Mouse (Mus musculus) embryonic facial prominence, embryonic 11.5 days (tissue): Measurements from ENCODE around the gene Mvb12a. TPM values are rescaled to one million over a fixed set of nuclear protein-coding genes. Genes with fewer than 3 reads are reported as not detected.

ENCODE experiments used
- ATAC-seq: fragments of 200-750 bp; cut with Nextera tagmentation; replicated peaks from 2 replicates; pipeline ENCODE4 v1.8.0; 2017; ENCODE audit warnings: low read depth; ENCODE audit not compliant: insufficient number of reproducible peaks, low FRiP score, low TSS enrichment
- DNase-seq: peaks from one replicate; pipeline ENCODE4 v3.0.0-alpha.2; 2015; ENCODE audit warnings: low spot score
- H3K27ac ChIP-seq: fragments of 300-500 bp; sonication (generic); replicated peaks from 2 replicates; pipeline ENCODE4 v1.5.1; 2014; ENCODE audit warnings: mild to moderate bottlenecking, low read depth, low read length, control low read depth
- H3K27me3 ChIP-seq: fragments of 300-500 bp; sonication (generic); 2 replicates; pipeline ENCODE4 v1.6.1; 2014; ENCODE audit warnings: mild to moderate bottlenecking, low read length, moderate library complexity, mixed read lengths; ENCODE audit not compliant: control insufficient read depth, insufficient read depth
- H3K36me3 ChIP-seq: fragments of 300-500 bp; sonication (generic); replicated peaks from 2 replicates; pipeline ENCODE4 v1.6.1; 2014; ENCODE audit warnings: low read depth, mild to moderate bottlenecking, low read length, moderate library complexity, mixed read lengths; ENCODE audit not compliant: control insufficient read depth, insufficient read depth
- H3K4me1 ChIP-seq: fragments of 300-500 bp; sonication (generic); 2 replicates; pipeline ENCODE4 v1.6.1; 2014; ENCODE audit warnings: low read length, mixed read lengths; ENCODE audit not compliant: control insufficient read depth, insufficient read depth
- H3K4me2 ChIP-seq: fragments of 300-500 bp; sonication (generic); 2 replicates; pipeline ENCODE4 v1.6.1; 2014; ENCODE audit warnings: low read depth, mild to moderate bottlenecking, control low read depth, low read length, moderate library complexity
- H3K4me3 ChIP-seq: fragments of 300-500 bp; sonication (generic); 2 replicates; pipeline ENCODE4 v1.5.1; 2014; ENCODE audit warnings: low read depth, low read length, control low read depth
- H3K9ac ChIP-seq: fragments of 300-500 bp; sonication (generic); replicated peaks from 2 replicates; pipeline ENCODE4 v1.6.1; 2014; ENCODE audit warnings: mild to moderate bottlenecking, control low read depth, low read length
- H3K9me3 ChIP-seq: fragments of 300-500 bp; sonication (generic); replicated peaks from 2 replicates; pipeline ENCODE4 v1.6.1; 2016; ENCODE audit warnings: mild to moderate bottlenecking, low read length, inconsistent platforms, mixed read lengths; ENCODE audit not compliant: control insufficient read depth
- WGBS: fragments of 180-500 bp; shearing (Covaris S2); extraction: QIAGEN DNeasy Blood & Tissue Kit; methylation state at CpG from one replicate; pipeline ENCODE4 v1.1.7; 2014; 5-methylcytosine and 5-hydroxymethylcytosine counted together
- polyA plus RNA-seq: library from polyadenylated mRNA; unstranded; fragments of >200 nt; fragmentation: Nextera tagmentation; extraction: Ambion mirVana; gene quantifications from 2 replicates; pipeline ENCODE4 v1.2.1, GENCODE M21; 2014

Mvb12a gene
- polyA plus RNA-seq, 1 experiment from 2014 or later: 53.4 TPM

- under 1% methylated on average over 51 of the region's 51 CpGs for WGBS
- DNase-seq (peak; percentile 93), ATAC-seq (peak; percentile 74)
- Histone ChIP-seq H3K9me3 (no peaks in the 10 kb centered on the region), H3K27ac (0 out of 2 replicates have a peak overlapping the region, but pooled peaks have one; percentile 1), H3K4me1 (no peaks in the 10 kb centered on the region; the same call in 1 of the 2 replicates), H3K36me3 (no peaks in the 10 kb centered on the region), H3K9ac (peak overlapping the region; percentile 32), H3K4me2 (peak overlapping the region; percentile 90), H3K27me3 (peaks cover 5% of the 10 kb centered on the region), H3K4me3 (peak overlapping the region; percentile 59)
Observed at GRCm38 (mm10) chr8:71569366-71570290, 26.9 kb downstream of the Mvb12a start.

GRCm38 (mm10) chr8:71570291-71570954 lies 27.7 kb downstream of the Mvb12a start:
- Histone ChIP-seq H3K36me3 (no peaks in the 10 kb centered on the region), H3K4me3 (peak overlapping the region; percentile 59), H3K9ac (peak overlapping the region; percentile 65), H3K27ac (no peak overlapping the region; the same call in 1 of the 2 replicates), H3K9me3 (no peaks in the 10 kb centered on the region), H3K27me3 (peaks cover 5% of the 10 kb centered on the region), H3K4me2 (peak overlapping the region; percentile 90), H3K4me1 (no peaks in the 10 kb centered on the region; the same call in 1 of the 2 replicates)
- DNase-seq (peak; percentile 96), ATAC-seq (peak; percentile 85)
- 1% methylated on average over 41 of the region's 41 CpGs for WGBS

- Histone ChIP-seq H3K27ac (no peak overlapping the region), H3K27me3 (peaks cover 5% of the 10 kb centered on the region), H3K9me3 (no peaks in the 10 kb centered on the region), H3K4me2 (no peak overlapping the region), H3K9ac (no peak overlapping the region), H3K4me3 (no peak overlapping the region), H3K4me1 (no peaks in the 10 kb centered on the region; the same call in 1 of the 2 replicates), H3K36me3 (no peaks in the 10 kb centered on the region)
- DNase-seq (no peak), ATAC-seq (no peak)
- 83% methylated on average over 2 of the region's 2 CpGs for WGBS
Observed at GRCm38 (mm10) chr8:71572077-71572476, 29.4 kb downstream of the Mvb12a start.

GRCm38 (mm10) chr8:71572847-71573633 lies 30.3 kb downstream of the Mvb12a start:
- 75% methylated on average over 9 of the region's 9 CpGs for WGBS
- Histone ChIP-seq H3K4me2 (no peak overlapping the region), H3K27ac (no peak overlapping the region), H3K9ac (no peak overlapping the region), H3K9me3 (no peaks in the 10 kb centered on the region), H3K27me3 (peaks cover 5% of the 10 kb centered on the region), H3K36me3 (no peaks in the 10 kb centered on the region), H3K4me3 (no peak overlapping the region), H3K4me1 (no peaks in the 10 kb centered on the region; the same call in 1 of the 2 replicates)
- DNase-seq: no peak
- ATAC-seq: no peak

GRCm38 (mm10) chr8:71574426-71574825 lies 31.7 kb downstream of the Mvb12a start:
- H3K9ac ChIP-seq: no peak overlapping the region
- no peaks in the 10 kb centered on the region for H3K9me3 ChIP-seq
- no peak overlapping the region for H3K27ac ChIP-seq
- no peaks in the 10 kb centered on the region for H3K36me3 ChIP-seq
- H3K4me3 ChIP-seq: no peak overlapping the region
- H3K4me2 ChIP-seq: no peak overlapping the region
- no peak for ATAC-seq
- DNase-seq: no peak
- no peaks in the 10 kb centered on the region for H3K27me3 ChIP-seq
- 82% methylated on average over 7 of the region's 7 CpGs for WGBS
- no peaks in the 10 kb centered on the region; the same call in 1 of the 2 replicates for H3K4me1 ChIP-seq

GRCm38 (mm10) chr8:71575020-71575419 lies 32.3 kb downstream of the Mvb12a start:
- Histone ChIP-seq H3K27ac (no peak overlapping the region), H3K4me1 (no peaks in the 10 kb centered on the region; the same call in 1 of the 2 replicates), H3K27me3 (no peaks in the 10 kb centered on the region), H3K36me3 (no peaks in the 10 kb centered on the region; the same call in 1 of the 2 replicates), H3K4me3 (no peak overlapping the region), H3K9ac (no peak overlapping the region), H3K4me2 (no peak overlapping the region), H3K9me3 (no peaks in the 10 kb centered on the region)
- 38% methylated on average over 1 of the region's 1 CpGs for WGBS
- ATAC-seq (no peak), DNase-seq (no peak)

GRCm38 (mm10) chr8:71577856-71578387 lies 35.2 kb downstream of the Mvb12a start:
- 70% methylated on average over 4 of the region's 4 CpGs for WGBS
- H3K27ac ChIP-seq: no peak overlapping the region
- no peak overlapping the region for H3K9ac ChIP-seq
- H3K27me3 ChIP-seq: no peaks in the 10 kb centered on the region
- no peak for ATAC-seq
- no peaks in the 10 kb centered on the region for H3K9me3 ChIP-seq
- no peaks in the 10 kb centered on the region for H3K4me1 ChIP-seq
- no peak for DNase-seq
- no peak overlapping the region for H3K4me3 ChIP-seq
- no peak overlapping the region for H3K4me2 ChIP-seq
- H3K36me3 ChIP-seq: no peaks in the 10 kb centered on the region; the same call in none of the 2 replicates
